Mouse (Mus musculus) kidney, adult 9 months (tissue): ENCODE data around the gene Gpat3.

Experiments
- DNase-seq: peaks from one replicate; pipeline ENCODE4 v3.0.0; 2022

Gpat3 gene

GRCm38 (mm10) chr5:100861811-100862210 is 16.3 kb downstream of the Gpat3 start:
- no peak for DNase-seq

- DNase-seq, result no peak
Measured at GRCm38 (mm10) chr5:100863091-100863490, 17.6 kb downstream of the Gpat3 start.

GRCm38 (mm10) chr5:100864438-100864837 is 18.9 kb downstream of the Gpat3 start:
- DNase-seq, result peak; percentile 41

DNA sequence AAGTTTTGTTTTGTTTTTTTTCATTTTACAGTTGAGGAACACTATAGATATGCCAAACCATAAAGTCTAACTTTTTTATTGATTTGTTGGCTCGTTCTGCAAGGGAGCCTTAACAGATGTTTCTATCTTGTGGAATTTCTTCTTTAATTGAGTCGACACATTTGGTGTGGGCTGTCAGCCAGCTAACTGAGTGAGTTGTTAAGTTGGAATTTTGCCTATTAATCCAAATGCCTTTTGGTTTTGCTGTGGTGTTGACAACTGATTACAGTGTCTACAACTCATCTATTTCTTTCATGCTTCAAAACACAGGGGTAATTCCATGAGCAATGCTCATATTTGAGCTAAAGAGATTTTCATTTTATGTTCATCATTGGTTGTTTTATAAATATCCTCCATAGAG is 20.7 kb downstream of the Gpat3 start:
- peak; percentile 29 for DNase-seq

DNA sequence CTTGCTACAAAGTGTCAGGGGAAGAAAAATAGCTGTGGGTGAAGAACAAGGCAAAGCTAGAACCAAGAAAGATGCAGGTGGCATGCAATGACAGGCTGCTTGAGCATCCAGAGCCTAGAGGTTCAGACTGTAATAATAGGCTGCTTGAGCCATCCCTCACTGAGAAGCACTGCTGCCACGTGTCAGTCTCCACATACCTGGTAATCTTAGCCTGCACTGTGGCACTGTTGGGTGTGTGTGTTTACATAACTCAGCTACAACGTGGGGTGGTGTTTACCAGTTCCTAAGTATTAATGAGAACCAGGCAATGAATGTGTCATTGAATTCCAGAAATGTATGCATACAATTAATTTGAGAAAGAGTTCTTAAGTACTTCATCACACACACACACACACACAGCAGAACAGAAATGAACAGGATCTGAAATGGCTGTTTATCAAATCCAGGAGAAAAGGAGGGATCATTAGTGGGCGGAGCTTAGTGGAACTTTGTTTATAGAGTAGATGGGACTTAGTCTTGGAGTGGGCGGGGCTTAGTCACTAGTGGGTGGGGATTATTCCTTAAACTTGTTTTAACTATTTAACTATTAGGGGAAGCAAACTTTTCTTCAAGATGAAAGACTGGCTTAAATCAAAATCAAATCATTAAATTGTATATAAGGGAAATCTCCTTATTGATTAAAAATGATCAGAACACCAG is 23.8 kb downstream of the Gpat3 start:
- no peak for DNase-seq

DNA sequence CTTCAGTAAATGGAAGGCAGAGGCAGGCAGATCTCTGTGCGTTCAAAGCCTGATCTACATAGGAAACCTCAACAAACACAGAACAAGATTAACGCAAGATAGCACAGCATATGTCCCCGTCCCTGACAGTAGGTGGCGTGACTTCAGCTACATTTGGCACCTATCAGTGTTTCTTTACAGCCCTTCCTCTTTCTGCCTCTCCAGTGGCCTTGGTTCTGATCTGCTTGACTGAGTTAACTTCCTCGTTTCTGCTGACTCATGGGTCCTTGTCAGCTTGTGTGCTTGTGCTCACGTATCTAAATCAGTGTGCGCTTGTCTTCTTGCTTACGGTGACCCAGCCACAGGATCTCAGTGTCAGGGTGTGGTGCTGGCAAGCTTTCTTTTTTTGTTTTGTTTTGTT is 26.5 kb downstream of the Gpat3 start:
- DNase-seq, result peak; percentile 40

DNA sequence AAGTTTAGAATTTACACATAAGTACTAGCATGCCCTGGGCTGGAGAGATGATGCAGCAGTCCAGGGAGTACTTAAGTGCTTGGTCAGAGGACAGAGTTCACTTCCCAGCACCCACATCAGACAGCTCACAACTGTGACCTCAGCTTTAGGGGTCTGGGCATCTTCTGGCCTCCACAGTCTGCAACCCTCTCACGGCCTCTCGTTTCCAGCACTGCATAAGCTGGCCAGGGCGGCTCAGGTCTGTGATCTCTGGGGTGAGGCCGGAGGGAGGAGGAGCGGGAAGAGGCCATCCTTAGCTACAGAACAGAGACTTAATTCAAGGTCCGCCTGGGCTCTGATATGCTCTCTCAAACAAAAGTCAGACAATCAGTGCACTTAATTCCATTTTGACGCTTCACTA is 29.2 kb downstream of the Gpat3 start:
- DNase-seq, result no peak

DNA sequence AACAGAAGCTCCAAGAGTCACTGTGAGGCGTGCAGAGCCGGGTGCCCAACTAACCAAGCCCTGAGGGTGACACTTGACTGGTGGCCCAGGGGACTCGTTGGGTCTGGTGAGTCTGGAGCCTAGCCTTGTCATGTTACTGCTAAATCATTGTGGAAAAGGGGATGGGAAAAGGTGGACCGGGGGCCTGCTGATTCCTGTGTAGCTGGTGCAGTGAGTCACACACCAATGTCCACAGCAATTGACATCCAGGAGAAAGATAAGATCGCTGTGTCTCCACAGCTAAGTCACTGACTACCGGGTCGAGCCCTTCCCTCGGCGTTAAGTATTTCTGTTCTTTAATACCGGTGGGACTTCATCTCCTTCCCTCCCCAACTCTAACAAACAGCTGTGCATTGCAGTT is 29.7 kb downstream of the Gpat3 start:
- DNase-seq, result no peak

DNA sequence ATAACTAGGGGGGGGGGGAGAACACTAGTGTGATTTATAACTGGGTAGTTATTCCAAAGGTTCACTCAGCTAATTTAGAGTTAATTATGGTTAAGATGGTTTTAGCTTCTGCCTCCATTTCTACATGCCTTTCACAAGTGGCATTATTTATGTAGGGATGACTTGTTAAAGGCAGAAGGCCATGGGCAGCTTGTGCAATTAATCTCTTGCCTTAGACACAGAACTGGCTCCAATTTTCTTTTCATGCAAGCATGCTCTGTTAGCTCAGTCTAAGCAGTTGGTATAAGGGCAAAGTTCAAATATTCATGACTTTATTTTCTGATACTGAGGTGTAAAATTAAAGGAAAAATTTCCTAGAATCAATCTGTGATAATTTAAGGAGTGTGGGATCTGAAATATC is 31.5 kb downstream of the Gpat3 start:
- DNase-seq, result no peak

DNA sequence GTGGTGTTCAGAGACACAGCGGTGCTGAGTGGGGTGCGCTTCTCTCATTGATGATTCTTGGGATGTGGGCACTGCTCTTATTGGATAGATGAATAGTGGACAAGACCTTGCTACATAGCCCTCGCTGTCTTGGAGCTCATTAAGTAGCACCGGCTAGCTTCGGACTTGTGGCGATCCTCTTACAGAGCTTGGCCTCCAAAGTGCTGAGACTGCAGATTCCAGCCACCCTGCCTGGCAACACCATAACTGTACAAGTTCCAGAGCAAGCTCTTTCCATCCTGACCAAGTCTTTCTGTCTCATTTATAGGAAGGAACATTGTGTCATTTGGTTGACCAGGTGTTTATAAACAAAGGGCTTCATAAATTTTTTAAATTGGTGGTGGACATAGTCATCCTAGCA is 39.7 kb downstream of the Gpat3 start:
- no peak for DNase-seq

GRCm38 (mm10) chr5:100886331-100886988 is 40.9 kb downstream of the Gpat3 start:
- no peak for DNase-seq

DNA sequence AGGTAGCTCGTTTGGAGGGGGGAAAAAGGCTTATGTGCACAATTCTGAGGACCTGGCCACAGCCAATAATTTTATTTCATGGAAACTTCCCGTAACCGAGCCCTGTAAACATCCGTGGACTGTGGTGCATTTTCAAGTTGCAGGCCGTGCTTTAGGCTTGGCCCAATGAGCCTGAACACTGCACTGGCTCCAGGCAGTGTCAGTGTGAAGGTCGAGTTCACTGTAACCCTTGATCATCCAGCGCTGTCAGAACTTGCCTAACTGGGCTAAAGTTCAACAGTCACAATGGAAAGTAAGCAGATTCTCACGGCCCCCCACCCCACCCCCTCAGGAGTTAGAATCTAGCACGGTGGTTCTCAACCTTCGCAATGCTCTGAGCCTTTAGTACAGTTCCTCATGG is 50.7 kb downstream of the Gpat3 start:
- DNase-seq, result peak; percentile 79

DNA sequence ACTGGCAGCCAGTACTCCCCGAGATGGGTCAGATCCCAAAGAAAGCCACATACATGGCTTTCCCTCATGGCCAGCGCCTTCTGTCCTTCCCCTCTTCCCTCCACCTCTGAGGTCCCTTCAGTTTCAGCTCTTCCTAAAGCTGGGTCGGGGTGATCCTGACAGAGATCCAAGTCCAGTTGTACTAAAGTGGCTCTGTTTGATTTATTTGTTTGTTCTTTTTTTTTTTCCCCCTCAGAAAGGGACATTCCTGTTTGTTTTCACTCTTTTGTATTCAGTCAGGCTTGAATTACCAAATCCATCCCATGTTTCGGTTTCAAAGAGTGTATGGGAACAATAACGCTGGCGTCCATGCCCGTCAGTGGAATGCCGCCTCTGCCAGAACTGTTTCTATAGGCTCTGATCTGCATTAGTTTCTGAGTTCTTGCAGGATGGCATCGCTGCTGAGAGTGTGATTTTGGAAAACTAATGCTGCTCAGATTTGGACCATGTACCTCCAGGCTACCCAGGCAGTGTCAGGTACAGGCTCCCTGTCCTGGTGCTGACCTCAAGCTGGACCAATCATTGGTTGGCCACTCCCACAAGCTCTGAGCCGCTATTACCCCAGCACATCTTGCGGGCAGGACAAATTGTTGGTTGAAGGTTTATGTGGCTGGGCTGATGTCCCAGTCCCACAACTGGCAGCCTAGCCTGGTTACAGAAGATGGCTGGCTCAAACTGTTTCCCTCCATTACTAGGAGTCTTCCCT is 54.4 kb downstream of the Gpat3 start:
- DNase-seq, result no peak

- no peak for DNase-seq
Measured at GRCm38 (mm10) chr5:100901046-100901445, 55.5 kb downstream of the Gpat3 start.

GRCm38 (mm10) chr5:100908478-100908877 is 63.0 kb downstream of the Gpat3 start:
- no peak for DNase-seq

DNA sequence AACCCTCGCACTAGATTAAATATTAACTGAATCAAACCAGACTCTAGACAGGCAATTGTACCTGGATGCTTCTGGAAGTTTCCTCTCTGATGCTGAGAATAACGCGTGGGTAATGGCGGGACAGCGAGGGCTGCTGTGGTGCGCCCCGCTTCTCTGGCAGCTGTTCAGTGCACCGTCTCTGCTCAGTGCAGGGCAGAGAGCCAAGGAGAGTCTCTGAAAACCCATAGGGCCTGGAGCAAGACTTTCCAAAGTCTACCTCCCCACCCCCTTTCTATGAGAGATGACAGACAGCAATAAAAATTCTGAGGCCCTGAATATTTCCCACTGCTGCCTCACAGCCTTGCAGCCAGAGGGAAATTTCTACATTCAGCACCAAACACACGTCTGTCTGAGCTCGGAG is 63.4 kb downstream of the Gpat3 start:
- peak; percentile 47 for DNase-seq

GRCm38 (mm10) chr5:100909691-100910090 is 64.2 kb downstream of the Gpat3 start:
- DNase-seq, result no peak

GRCm38 (mm10) chr5:100911502-100912097 is 66.1 kb downstream of the Gpat3 start:
- peak; percentile 93 for DNase-seq

DNA sequence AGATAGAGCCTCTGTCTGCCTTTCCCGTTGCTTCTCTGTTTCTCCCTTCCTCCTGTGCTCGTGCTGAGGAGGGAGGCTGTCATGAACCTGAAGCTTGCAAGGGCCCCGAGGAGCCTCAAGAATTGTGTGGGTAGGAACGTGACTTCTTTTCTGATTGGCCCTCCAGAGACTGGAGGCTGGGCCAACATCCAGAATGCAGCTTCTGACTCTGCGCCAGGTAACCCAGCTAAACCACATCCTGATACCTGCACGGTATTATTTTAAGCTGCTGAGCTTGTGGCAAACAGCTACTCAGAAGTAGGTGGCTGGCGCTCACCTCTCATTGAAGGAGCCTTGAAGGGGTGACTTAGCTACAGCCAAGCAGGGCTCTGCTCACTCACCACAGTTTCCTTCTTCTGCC is 66.9 kb downstream of the Gpat3 start:
- DNase-seq, result no peak

DNA sequence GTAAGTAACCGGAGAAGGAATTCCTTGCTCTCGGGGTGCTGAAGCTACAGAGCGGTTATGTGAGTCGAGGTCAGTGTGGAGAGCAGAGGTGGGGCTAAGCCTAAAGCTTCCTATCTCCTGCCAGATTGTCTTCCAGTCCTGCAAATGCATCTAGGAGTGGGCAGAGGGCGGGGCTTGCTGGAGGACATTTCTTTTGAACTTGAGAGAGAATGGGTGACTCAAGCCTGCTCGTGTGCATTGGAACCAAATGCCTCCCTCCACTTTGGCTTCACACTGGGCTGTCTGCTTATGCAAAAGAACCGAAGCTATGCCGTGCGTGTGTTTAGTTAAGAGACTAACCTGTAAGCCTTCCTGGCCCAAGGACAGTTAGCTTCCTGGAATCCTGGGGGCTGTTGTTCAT is 67.8 kb downstream of the Gpat3 start:
- DNase-seq, result no peak

DNA sequence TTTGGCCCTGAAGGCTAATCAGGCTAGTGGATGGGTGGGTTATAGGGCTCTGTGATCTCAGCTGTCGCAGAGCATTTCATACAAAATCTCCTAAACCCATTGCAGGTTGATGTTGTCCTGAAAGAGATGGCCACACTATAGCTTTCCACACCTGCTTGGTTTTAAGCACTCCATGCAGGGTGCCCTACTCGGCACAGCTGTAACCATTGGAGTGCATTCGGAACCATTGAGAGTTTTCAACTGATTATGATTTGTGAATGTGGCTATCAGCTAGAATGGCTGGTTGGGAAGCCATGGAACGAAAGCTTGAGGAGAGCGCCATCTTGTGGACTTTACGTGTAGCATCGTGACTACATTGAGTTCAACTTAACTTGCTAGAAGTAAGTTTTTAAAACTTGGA is 69.5 kb downstream of the Gpat3 start:
- DNase-seq, result peak; percentile 69

DNA sequence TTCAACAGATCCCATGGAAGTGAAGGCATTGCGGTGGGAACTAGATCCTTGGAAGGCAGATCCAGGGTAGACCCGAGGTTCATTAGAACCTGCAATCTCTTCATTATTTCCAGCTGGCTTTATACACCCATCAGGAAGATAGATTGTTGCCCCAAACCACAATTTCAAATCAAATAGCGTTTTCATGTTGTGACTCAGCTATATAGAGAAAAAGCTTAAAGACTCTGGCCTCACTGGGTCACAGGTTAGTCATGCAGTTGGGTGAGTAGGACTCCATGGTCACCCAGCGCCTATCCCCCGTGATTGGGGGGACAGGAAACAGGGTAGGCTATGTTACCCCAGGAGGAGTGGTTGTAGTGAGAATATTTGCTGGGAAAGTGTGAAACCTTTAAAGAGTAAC is 69.9 kb downstream of the Gpat3 start:
- DNase-seq, result no peak

DNA sequence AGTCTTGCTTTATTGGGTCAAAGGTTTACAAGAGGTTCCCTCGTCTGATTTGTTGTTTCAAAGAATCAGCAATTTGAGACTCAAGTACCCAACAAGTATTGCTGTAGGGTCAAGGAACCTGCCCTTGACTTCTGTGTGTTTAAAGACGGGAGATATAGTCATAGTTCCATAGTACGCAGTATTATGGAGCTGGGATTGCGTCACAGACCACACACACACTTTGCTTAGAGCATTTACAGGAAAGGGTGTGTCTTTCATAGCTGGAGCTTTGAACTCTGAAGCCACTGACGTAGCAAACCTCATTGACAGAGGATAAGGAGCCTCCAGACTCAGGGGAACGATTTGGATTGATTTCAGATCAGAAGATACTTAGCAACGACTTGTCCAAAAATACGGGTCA is 70.9 kb downstream of the Gpat3 start:
- DNase-seq, result no peak
